Mouse (Mus musculus) MEL (cell line): ENCODE data around the gene Cisd1. TPM values are rescaled to one million over a fixed set of nuclear protein-coding genes. Genes with fewer than 3 reads are reported as not detected.
"Not testable (repeated sequence)": the region's sequence is repeated elsewhere in the genome, so short reads cannot be mapped to it uniquely, and the experiment has no call there.

Experiments
- DNase-seq: peaks from one replicate; pipeline ENCODE4 v3.0.0; 2011; ENCODE audit warnings: low read depth, low spot score
- H3K27ac ChIP-seq: 2 replicates; pipeline ENCODE4 v1.5.1; 2012; ENCODE audit warnings: low read depth, mild to moderate bottlenecking, control low read depth, low read length, moderate library complexity; ENCODE audit not compliant: control insufficient read depth
- H3K27me3 ChIP-seq, 2 experiments: fragments of 150-350 bp in 1 of 2; sonication (generic) in 1 of 2; 2 replicates each; pipeline ENCODE4 v1.6.1; 2012; ENCODE audit warnings: low read length in 2 of 2, mild to moderate bottlenecking in 2 of 2, improper control_type of control experiment in 1 of 2, moderate library complexity in 1 of 2; ENCODE audit not compliant: insufficient read depth in 2 of 2, control insufficient read depth in 1 of 2
- H3K36me3 ChIP-seq, 2 experiments: 2 replicates each; pipeline ENCODE4 v1.6.1; 2012 to 2014; ENCODE audit warnings: low read length in 2 of 2, improper control_type of control experiment in 1 of 2, inconsistent platforms in 1 of 2, mild to moderate bottlenecking in 1 of 2; ENCODE audit not compliant: insufficient read depth in 2 of 2, control insufficient read depth in 1 of 2
- H3K4me1 ChIP-seq, 2 experiments: fragments of 150-350 bp in 1 of 2; sonication (generic) in 1 of 2; 2 replicates each; pipeline ENCODE4 v1.6.1; 2012; ENCODE audit warnings: low read length in 2 of 2, improper control_type of control experiment in 1 of 2, mild to moderate bottlenecking in 1 of 2; ENCODE audit not compliant: insufficient read depth in 2 of 2, control insufficient read depth in 1 of 2
- H3K4me3 ChIP-seq, 2 experiments: fragments of 150-350 bp in 1 of 2; sonication (generic) in 1 of 2; 2 replicates each; pipeline ENCODE4 v1.5.1; 2012; ENCODE audit warnings: low read depth in 2 of 2, low read length in 2 of 2, mild to moderate bottlenecking in 2 of 2, moderate library complexity in 2 of 2, control low read depth in 1 of 2, improper control_type of control experiment in 1 of 2; ENCODE audit not compliant: control insufficient read depth in 1 of 2, insufficient read depth in 1 of 2
- H3K79me2 ChIP-seq: 2 replicates; pipeline ENCODE4 v1.6.1; 2012; ENCODE audit warnings: mild to moderate bottlenecking, low read length, moderate library complexity; ENCODE audit not compliant: control insufficient read depth, poor library complexity, insufficient read depth
- H3K9ac ChIP-seq: 2 replicates; pipeline ENCODE4 v1.6.1; 2012; ENCODE audit warnings: low read depth, mild to moderate bottlenecking, control low read depth, low read length, moderate library complexity; ENCODE audit not compliant: control insufficient read depth, poor library complexity, severe bottlenecking
- H3K9me3 ChIP-seq: fragments of 150-350 bp; sonication (generic); replicated peaks from 2 replicates; pipeline ENCODE4 v1.6.1; 2012; ENCODE audit warnings: mild to moderate bottlenecking, low read length, improper control_type of control experiment, moderate library complexity; ENCODE audit not compliant: insufficient read depth
- BHLHE40 ChIP-seq: IDR thresholded peaks from 2 replicates; pipeline ENCODE4 v1.6.1; 2012; ENCODE audit warnings: low read depth, mild to moderate bottlenecking, inconsistent platforms, low read length, improper control_type of control experiment, borderline replicate concordance
- CTCF ChIP-seq, 3 experiments: IDR thresholded peaks in 2 of 3; conservative IDR thresholded peaks in 1 of 3; 2 replicates each; pipeline ENCODE4 v1.5.1; 2011 to 2012; ENCODE audit warnings: low read length in 3 of 3, low read depth in 2 of 3, mild to moderate bottlenecking in 2 of 3, improper control_type of control experiment in 1 of 3, inconsistent platforms in 1 of 3, mixed read lengths in 1 of 3, moderate library complexity in 1 of 3; ENCODE audit not compliant: control insufficient read depth in 1 of 3, insufficient read depth in 1 of 3, poor library complexity in 1 of 3, severe bottlenecking in 1 of 3
- ELF1 ChIP-seq: IDR thresholded peaks from 2 replicates; pipeline ENCODE4 v1.6.1; 2014; ENCODE audit warnings: low read depth, mild to moderate bottlenecking, inconsistent platforms, low read length, improper control_type of control experiment, moderate library complexity
- EP300 ChIP-seq, 2 experiments: IDR thresholded peaks; 2 replicates each; pipeline ENCODE4 v1.6.1; 2011; ENCODE audit warnings: improper control_type of control experiment in 2 of 2, low read length in 2 of 2, low read depth in 1 of 2, mild to moderate bottlenecking in 1 of 2
- ETS1 ChIP-seq: IDR thresholded peaks from 2 replicates; pipeline ENCODE4 v1.6.1; 2012; ENCODE audit warnings: low read depth, mild to moderate bottlenecking, inconsistent platforms, low read length, improper control_type of control experiment, moderate library complexity
- GABPA ChIP-seq: IDR thresholded peaks from 2 replicates; pipeline ENCODE4 v1.6.1; 2012; ENCODE audit warnings: low read depth, mild to moderate bottlenecking, inconsistent platforms, low read length, improper control_type of control experiment, moderate library complexity
- GATA1 ChIP-seq: IDR thresholded peaks from 2 replicates; pipeline ENCODE4 v1.6.1; 2011; ENCODE audit warnings: low read depth, low read length, improper control_type of control experiment
- MAX ChIP-seq: IDR thresholded peaks from 2 replicates; pipeline ENCODE4 v1.6.1; 2011; ENCODE audit warnings: low read length, improper control_type of control experiment
- MYB ChIP-seq: IDR thresholded peaks from 2 replicates; pipeline ENCODE4 v1.6.1; 2011; ENCODE audit warnings: mild to moderate bottlenecking, low read depth, low read length, improper control_type of control experiment
- MYC ChIP-seq: IDR thresholded peaks from 2 replicates; pipeline ENCODE4 v1.6.1; 2011; ENCODE audit warnings: low read depth, mild to moderate bottlenecking, low read length, improper control_type of control experiment, moderate library complexity
- POLR2AphosphoS2 ChIP-seq: IDR thresholded peaks from 2 replicates; pipeline ENCODE4 v1.6.1; 2011; ENCODE audit warnings: low read length, improper control_type of control experiment
- POLR2AphosphoS5 ChIP-seq: IDR thresholded peaks from 2 replicates; pipeline ENCODE4 v1.6.1; 2012; ENCODE audit warnings: low read depth, borderline replicate concordance, mild to moderate bottlenecking, inconsistent platforms, low read length, moderate library complexity, mixed read lengths
- SIN3A ChIP-seq: IDR thresholded peaks from 2 replicates; pipeline ENCODE4 v1.6.1; 2012; ENCODE audit warnings: low read length, improper control_type of control experiment, inconsistent platforms
- SMC3 ChIP-seq: IDR thresholded peaks from 2 replicates; pipeline ENCODE4 v1.6.1; 2011; ENCODE audit warnings: low read depth, low read length, improper control_type of control experiment
- TBP ChIP-seq: IDR thresholded peaks from 2 replicates; pipeline ENCODE4 v1.8.0; 2011; ENCODE audit warnings: low read depth, low read length, improper control_type of control experiment
- TCF12 ChIP-seq: IDR thresholded peaks from 2 replicates; pipeline ENCODE4 v1.6.1; 2014; ENCODE audit warnings: low read depth, mild to moderate bottlenecking, inconsistent platforms, low read length, improper control_type of control experiment, moderate library complexity
- UBTF ChIP-seq: IDR thresholded peaks from 2 replicates; pipeline ENCODE4 v1.6.1; 2012; ENCODE audit warnings: low read depth, mild to moderate bottlenecking, inconsistent platforms, low read length, improper control_type of control experiment, moderate library complexity, borderline replicate concordance; ENCODE audit not compliant: insufficient read depth
- USF1 ChIP-seq: IDR thresholded peaks from 2 replicates; pipeline ENCODE4 v1.6.1; 2014; ENCODE audit warnings: low read depth, mild to moderate bottlenecking, inconsistent platforms, low read length, improper control_type of control experiment, moderate library complexity
- USF2 ChIP-seq, 2 experiments: IDR thresholded peaks; 2 replicates each; pipeline ENCODE4 v1.6.1; 2011 to 2012; ENCODE audit warnings: improper control_type of control experiment in 2 of 2, low read length in 2 of 2, borderline replicate concordance in 1 of 2, inconsistent platforms in 1 of 2, low read depth in 1 of 2, mild to moderate bottlenecking in 1 of 2; ENCODE audit not compliant: insufficient read depth in 1 of 2
- ZC3H11A ChIP-seq: IDR thresholded peaks from 2 replicates; pipeline ENCODE4 v1.6.1; 2012; ENCODE audit warnings: low read depth, mild to moderate bottlenecking, inconsistent platforms, low read length, improper control_type of control experiment
- ZNF384 ChIP-seq: IDR thresholded peaks from 2 replicates; pipeline ENCODE4 v1.6.1; 2012; ENCODE audit warnings: low read depth, mild to moderate bottlenecking, inconsistent platforms, low read length, improper control_type of control experiment
- polyA plus RNA-seq, 2 experiments: library from polyadenylated mRNA; stranded (reverse) in 1 of 2; unstranded in 1 of 2; fragments of >175 nt in 1 of 2; fragments of >200 nt in 1 of 2; gene quantifications; 2 replicates each; pipeline versions ENCODE4 v1.2.1 to v1.2.4; 2012; ENCODE audit warnings: low replicate concordance in 2 of 2, low read depth in 1 of 2; ENCODE audit not compliant: insufficient read length in 2 of 2, insufficient read depth in 1 of 2, missing spikeins in 1 of 2
- total RNA-seq: library from RNA; depleted of rRNA; stranded (reverse); fragments of 300-350 nt; gene quantifications from 2 replicates; pipeline ENCODE4 v1.2.3, GENCODE M21; 2012

The Cisd1 gene
- total and polyA plus RNA-seq, 3 experiments: 108 to 109 TPM; not detected in 1

DNA sequence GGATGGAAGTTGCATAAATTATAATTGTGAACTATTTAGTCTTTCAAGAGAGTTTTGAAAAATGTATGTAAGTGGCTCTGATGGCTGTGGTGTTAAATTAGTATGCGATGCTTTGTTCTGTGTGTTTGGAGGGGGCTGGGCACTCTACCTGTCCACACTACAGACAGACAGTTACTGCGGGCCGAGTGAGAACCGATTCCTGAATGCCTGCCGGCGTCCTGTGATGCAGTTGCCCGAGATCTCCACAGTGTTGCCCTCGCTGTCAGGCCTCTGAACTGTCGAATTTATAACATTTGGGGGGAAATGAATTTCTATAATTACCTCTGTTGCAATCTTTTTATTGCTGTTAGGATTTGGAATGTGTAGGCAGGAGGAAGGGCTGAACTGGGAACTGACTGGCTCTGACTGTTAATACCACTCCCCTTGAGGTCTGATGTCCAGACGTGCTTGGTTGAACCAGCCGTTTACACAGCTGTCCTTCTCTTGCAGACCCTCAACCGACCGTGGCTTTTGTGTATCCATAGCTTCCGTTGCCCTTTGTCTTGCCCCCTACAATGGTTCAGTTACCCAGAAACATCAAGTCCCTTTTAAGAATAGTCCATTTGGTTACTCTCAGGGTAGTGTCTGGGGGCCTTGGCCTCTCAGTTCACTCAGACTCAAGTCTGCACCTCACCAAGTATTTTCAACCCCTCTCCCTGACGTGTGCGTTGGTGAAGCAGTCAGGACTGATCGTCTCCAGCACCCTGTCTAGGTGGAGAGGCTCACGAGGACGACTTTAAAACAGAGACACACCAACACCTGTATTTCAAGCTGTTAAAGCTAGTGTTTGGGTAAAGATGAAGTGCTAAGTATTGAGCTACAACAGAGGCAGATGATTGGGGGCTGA lies 39.6 kb upstream of the Cisd1 start:
- Histone ChIP-seq H3K4me1 (no peaks in the 10 kb centered on the region), H3K36me3 (peaks cover 0 to 3% of the 10 kb centered on the region in 2 experiments; a peak in 1 of 4 replicates), H3K9me3 (no peaks in the 10 kb centered on the region), H3K27me3 (no peaks in the 10 kb centered on the region), H3K4me3 (no peak overlapping the region), H3K9ac (no peak overlapping the region), H3K79me2 (no peaks in the 10 kb centered on the region), H3K27ac (no peak overlapping the region)
- TF ChIP-seq MAX: no peak
- no peak for TF ChIP-seq SMC3
- no peak for TF ChIP-seq ZC3H11A
- no peak for TF ChIP-seq GABPA
- no peak for TF ChIP-seq UBTF
- no peak for DNase-seq

DNA sequence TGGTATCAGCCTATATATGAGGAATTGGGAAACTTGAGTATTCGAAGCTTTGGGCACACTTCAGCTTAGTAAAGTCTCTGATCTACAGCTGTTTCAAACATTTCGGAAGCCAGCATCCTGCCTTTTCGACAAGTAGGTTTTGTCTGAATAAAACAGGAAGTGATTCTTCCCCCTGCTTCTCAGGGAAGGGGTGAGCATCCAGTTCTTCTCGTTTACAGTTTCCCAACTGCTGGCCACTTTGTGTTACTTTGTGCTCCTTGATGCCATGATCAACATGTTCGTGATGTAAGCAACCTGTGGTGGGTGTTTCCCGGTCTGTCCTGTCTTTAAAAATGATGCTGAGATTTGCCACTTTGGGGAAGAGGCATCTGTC lies 38.8 kb upstream of the Cisd1 start:
- not testable (repeated sequence) for H3K27ac ChIP-seq, H3K4me1 ChIP-seq, DNase-seq, H3K36me3 ChIP-seq, H3K27me3 ChIP-seq, H3K9me3 ChIP-seq, H3K79me2 ChIP-seq, H3K4me3 ChIP-seq, H3K9ac ChIP-seq

DNA sequence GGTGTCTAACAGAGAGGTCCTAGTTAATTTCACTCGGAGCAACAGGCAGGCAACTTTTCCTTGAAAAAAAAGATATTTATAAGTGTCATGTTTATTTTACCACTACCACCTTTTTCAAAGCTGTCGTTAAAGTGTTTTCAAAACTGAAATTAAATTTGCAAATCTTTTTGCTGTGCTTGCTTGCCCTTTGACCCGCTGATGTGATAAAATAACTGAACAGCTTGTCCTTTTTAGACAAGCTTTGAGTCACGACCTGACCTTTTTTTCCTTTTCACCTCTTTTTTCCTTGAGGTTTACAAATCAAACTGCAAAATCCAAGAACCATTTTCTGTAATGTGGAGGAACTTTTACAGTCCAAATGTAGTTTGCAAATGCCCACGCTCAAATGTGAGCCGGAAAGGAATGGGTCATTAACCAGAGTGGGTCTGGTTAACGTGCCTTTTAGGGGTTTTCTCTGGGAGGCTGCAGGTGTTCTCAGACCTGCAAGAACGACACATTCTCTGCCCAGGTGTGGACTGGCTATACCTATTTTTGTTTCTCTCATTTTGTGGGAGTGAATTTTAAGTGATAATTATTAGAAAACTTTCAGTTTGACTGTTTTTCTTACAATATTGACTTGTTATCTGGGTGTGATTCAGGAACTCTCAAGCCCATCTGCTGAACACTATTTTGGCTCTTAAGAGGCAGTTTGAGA lies 38.3 kb upstream of the Cisd1 start:
- H3K4me3 ChIP-seq: no peak overlapping the region
- DNase-seq: no peak
- H3K9me3 ChIP-seq: no peaks in the 10 kb centered on the region
- no peaks in the 10 kb centered on the region for H3K4me1 ChIP-seq
- TF ChIP-seq UBTF (no peak), MYB (no peak), MYC (no peak), SIN3A (no peak), BHLHE40 (no peak), POLR2AphosphoS5 (no peak), TCF12 (no peak), POLR2AphosphoS2 (no peak), GATA1 (no peak), USF2 (IDR thresholded peaks at IDR 0.05; ENCODE audit: borderline replicate concordance in 1 of 2, insufficient read depth in 1 of 2, low read depth in 1 of 2, low read length in 2 of 2) (no peak), EP300 (IDR thresholded peaks at IDR 0.05; ENCODE audit: low read depth in 1 of 2, low read length in 2 of 2) (no peak), CTCF (IDR thresholded peaks at IDR 0.05 in 2 of 3, conservative IDR thresholded peaks at IDR 0.05 in 1 of 3; ENCODE audit: control insufficient read depth in 1 of 3, insufficient read depth in 1 of 3, low read depth in 2 of 3, low read length in 3 of 3, poor library complexity in 1 of 3, severe bottlenecking in 1 of 3) (no peak), ZNF384 (no peak), ZC3H11A (no peak), ELF1 (no peak), ETS1 (no peak), TBP (no peak), USF1 (no peak)
- peaks cover 0 to 3% of the 10 kb centered on the region in 2 experiments; a peak in 1 of 4 replicates for H3K36me3 ChIP-seq
- H3K79me2 ChIP-seq: no peaks in the 10 kb centered on the region
- H3K27me3 ChIP-seq: no peaks in the 10 kb centered on the region
- H3K9ac ChIP-seq: no peak overlapping the region
- H3K27ac ChIP-seq: no peak overlapping the region
